Mouse (Mus musculus) urinary bladder, postnatal 0 days (tissue): ENCODE results near the gene Car11. TPM values are rescaled to one million over a fixed set of nuclear protein-coding genes. Genes with fewer than 3 reads are reported as not detected.

Experiments
- polyA plus RNA-seq: library from polyadenylated mRNA; unstranded; fragments of >200 nt; fragmentation: Nextera tagmentation; extraction: Ambion mirVana; gene quantifications from 2 replicates; pipeline ENCODE4 v1.2.1, GENCODE M21; 2015

Gene Car11
- polyA plus RNA-seq, result 3.4 and 4.0 TPM in 2 replicates

DNA sequence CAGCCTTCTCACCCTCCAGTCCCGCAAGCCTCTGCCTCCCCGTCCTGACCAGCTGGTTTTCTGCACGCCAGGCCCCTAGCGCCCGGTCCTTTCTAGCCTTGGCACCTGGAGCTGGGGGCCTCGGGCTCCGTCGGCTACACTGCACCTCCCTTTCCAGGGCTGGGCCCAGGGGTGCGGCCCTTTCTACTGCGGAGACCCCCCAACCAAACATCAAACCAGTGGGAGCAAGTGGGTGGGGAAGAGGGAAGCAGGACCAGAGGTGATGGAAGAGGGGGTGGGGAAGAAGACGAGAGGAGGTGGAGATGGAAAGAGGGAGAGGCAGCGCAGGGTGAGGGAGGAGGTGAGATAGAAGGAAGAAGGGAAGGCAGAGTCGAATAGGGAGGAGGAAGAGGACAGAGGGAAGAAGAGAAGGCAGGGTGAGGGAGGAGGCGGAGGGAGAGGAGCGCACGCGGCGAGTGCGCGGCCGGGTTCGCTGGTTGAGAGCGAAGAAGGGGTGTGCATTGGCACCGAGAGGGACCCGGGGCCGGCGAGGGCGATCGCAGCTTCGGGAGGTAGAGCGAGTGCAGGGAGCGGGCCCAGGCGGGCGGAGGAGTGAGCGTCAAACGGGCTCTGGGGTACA is at the start of gene Car11:
Gene Car11, plus strand, starts transcription at position 321 of the 619 bp plus-strand sequence.

GRCm38 (mm10) chr7:45666161-45666560 is 33.5 kb upstream of the Car11 start, which contains the start of gene Fut2:
Gene Fut2, minus strand, starts transcription at chr7:45666394.

GRCm38 (mm10) chr7:45683396-45684050 is 16.1 kb upstream of the Car11 start, which contains the start of gene Ntn5:
Gene Ntn5, plus strand, starts transcription at chr7:45684022.

DNA sequence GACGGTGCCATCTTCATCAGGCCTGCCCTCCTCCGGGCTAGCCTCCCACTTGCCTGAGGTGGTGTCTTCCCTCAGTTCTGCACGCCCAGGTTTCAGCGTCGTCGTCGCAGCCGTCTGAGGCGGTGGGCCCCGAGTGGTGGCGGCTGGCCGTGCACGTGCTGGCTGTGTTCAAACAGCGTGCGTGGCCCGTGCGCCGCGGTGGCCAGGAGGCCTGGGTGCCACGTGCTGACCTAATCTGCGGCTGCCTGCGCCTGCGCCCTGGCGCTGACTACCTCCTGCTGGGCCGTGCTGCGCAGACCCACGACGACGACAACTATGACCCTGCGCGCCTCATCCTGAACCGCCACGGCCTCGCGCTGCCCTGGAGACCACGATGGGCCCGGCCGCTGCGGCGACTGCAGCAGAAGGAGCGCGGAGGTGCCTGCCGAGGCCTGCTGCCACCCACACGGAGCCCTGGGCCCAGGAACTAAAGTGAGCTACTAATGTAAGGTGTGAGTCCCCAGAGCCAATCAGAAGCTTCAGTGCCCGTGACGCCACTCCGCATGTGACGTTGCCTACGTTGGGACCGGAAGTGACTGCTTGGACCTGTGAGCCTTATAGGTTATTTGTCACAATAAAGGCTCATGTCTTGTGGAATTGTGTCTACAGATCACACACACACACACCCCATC is 5.6 kb upstream of the Car11 start, which contains the start of gene Sec1:
Gene Sec1, minus strand, starts transcription at position 482 of the 671 bp plus-strand sequence.

DNA sequence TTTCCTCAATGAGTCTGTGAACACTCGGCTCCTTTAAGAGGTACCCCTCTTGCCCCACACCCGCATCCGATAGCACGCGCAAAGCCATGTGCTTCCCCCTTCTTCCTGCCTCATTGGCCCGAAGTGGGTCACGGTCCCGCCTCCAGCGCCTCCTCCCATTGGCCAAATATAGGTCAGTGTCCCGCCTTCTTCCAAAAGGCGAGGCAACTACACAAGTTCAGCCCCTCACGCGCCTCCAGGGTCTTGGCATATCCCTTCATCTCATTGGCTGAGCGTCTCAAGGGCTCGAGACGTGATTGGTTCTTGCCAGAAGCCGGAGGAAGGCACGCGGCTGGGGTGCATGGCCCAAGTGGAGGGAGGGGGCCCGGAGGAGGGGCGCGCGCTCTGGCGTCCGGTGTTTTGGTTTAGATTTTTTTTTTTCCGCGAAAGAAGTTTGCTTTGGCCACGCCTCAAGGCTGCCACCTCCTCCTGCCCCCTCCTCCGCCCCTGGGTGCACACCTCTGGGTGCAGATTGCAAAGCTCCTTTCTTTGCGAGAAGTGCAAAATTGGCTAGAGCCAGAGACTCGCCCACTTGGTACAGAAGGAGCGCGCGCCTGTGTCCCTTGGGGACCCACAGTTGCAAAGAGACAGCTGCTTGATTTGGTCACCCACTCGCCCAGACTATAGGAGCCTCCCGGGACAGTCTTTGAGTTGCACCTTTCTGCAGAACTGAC is 5.2 kb downstream of the Car11 start, which contains the start of gene Dbp:
Gene Dbp, plus strand, starts transcription at position 359 of the 713 bp plus-strand sequence.

DNA sequence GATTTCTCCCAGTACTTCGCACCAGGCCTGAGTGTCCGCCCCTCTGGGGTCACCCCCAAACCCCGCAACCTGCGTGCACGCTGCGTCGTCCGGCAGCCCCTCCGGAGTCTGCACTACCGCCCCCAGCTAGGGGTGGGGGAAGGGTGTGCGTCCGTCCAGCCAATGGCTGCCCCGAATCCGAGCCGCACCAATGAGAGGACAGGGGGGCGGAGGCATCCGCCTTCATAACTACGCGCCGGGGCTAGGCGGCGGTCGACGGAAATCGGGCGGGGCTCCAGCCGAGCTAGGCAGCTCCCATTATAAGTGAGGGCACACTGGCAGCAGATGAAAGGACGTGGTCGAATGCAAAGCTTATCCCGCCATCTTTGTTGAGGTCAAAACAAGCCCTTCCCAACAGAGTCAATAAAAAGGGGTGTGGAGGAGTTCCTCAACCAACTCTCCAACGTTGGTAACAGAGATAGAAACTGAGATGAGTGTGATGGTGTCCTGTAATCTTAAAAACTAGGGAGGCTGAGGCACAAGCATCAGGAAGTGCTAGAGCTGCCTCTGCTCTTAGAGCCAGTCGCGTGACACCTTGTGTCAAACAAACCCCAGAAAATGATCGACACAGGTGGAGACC is 15.6 kb downstream of the Car11 start, which contains the start of gene Rpl18:
Gene Rpl18, plus strand, starts transcription at position 368 of the 619 bp plus-strand sequence.

DNA sequence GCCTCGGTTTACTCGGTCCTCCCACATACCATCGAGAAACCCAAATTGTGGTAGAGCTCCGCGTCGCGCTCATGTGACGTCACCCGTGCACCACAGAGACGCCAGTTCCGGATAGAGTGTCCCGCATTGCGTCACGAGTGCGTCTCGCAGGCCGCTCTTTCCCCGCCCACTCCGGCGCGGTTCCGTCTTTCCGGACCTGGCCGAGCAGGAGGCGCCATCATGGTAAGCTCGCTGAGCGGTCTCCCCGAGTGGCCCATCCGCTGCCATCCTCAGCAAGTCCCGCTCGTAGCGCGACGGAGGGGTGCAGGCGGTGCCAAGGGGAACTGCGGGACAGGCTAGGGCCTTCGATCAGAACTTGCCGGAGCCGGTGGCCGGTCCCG is 18.3 kb downstream of the Car11 start, which contains the start of gene Sphk2:
Gene Sphk2, minus strand, starts transcription at position 85 of the 380 bp plus-strand sequence.

DNA sequence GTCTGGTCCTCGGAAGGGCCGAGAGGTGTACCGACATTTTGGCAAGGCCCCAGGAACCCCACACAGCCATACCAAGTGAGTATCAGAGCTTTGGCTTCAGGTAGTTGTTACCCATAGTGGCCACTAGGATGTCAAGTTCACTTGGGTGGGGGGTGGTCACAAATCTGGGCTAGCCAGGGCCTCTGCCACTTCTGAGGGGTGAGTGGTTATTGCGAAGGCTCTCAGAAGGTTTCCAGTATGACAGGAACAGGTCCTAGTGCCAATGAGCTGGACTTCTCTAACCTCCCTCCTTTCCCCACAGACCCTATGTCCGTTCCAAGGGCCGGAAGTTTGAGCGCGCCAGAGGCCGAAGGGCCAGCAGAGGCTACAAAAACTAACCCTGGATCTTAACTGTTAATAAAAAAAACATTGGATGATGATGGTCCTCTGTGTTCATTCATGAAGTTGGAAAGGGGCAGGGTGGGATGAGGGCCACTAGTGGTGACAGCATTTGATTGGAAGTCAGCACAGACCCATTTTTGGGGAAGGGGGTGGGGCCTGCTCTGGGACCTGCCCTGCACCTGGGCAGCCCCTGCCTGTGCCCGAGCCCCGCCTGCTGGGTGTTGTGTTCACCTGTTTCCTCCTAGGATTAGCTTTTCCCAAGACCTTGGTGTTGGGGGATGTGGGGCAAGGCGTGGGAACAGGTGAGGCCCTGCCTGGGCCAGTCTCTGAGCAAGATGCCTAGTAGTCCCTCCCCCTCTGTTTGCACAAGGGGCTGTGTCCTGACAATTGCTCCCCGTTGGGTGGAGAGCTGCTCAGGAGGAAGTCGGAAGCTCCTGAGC is 21.0 kb downstream of the Car11 start, which contains the start of gene Fam83e:
Gene Fam83e, plus strand, starts transcription at position 800 of the 821 bp plus-strand sequence.

GRCm38 (mm10) chr7:45725713-45726112 is 26.1 kb downstream of the Car11 start, which contains the start of gene Spaca4:
Gene Spaca4, minus strand, starts transcription at chr7:45725813.

Other genes starting within 250 kb of the Car11 start
- 3,306 and 5,466 TPM in 2 replicates for gene Ftl1, start 240.0 kb upstream of the Car11 start, polyA plus RNA-seq
- 169 and 185 TPM in 2 replicates for gene Bax, start 232.9 kb upstream of the Car11 start, polyA plus RNA-seq
- 0.48 and 0.69 TPM in 2 replicates for gene Tulp2, start 218.0 kb upstream of the Car11 start, polyA plus RNA-seq
- not detected in 2 replicates for gene Gm45808, start 213.0 kb upstream of the Car11 start, polyA plus RNA-seq
- 2.6 and 3.0 TPM in 2 replicates for gene Dhdh, start 211.0 kb upstream of the Car11 start, polyA plus RNA-seq
- gene Nucb1, start 189.4 kb upstream of the Car11 start, polyA plus RNA-seq, result 170 and 174 TPM in 2 replicates
- gene Ppp1r15a, start 173.6 kb upstream of the Car11 start, polyA plus RNA-seq, result 18.5 and 26.0 TPM in 2 replicates
- gene Plekha4, start 173.5 kb upstream of the Car11 start, polyA plus RNA-seq, result 2.5 and 2.8 TPM in 2 replicates
- gene Hsd17b14, start 144.9 kb upstream of the Car11 start, polyA plus RNA-seq, result 15.2 and 15.7 TPM in 2 replicates
- 28.3 TPM in 2 replicates for gene Bcat2, start 129.7 kb upstream of the Car11 start, polyA plus RNA-seq
- 0.17 and 0.23 TPM in 2 replicates for gene Fgf21, start 84.4 kb upstream of the Car11 start, polyA plus RNA-seq
- gene Fut1, start 82.6 kb upstream of the Car11 start, polyA plus RNA-seq, result not detected in 2 replicates
- gene Izumo1, start 78.0 kb upstream of the Car11 start, polyA plus RNA-seq, result 0.17 TPM in 1 of 2 replicates, not detected in the other
- gene Rasip1, start 72.4 kb upstream of the Car11 start, polyA plus RNA-seq, result 3.9 and 4.1 TPM in 2 replicates
- gene Mamstr, start 59.9 kb upstream of the Car11 start, polyA plus RNA-seq, result 4.6 and 5.5 TPM in 2 replicates
- gene Fut2, start 33.4 kb upstream of the Car11 start, polyA plus RNA-seq, result 2.7 and 2.9 TPM in 2 replicates
- not detected in 2 replicates for gene Ntn5, start 15.8 kb upstream of the Car11 start, polyA plus RNA-seq
- gene Sec1, start 5.4 kb upstream of the Car11 start, polyA plus RNA-seq, result 0.10 TPM in 1 of 2 replicates, not detected in the other
- gene Dbp, start 5.2 kb downstream of the Car11 start, polyA plus RNA-seq, result 4.3 and 5.1 TPM in 2 replicates
- gene Rpl18, start 15.6 kb downstream of the Car11 start, polyA plus RNA-seq, result 683 and 783 TPM in 2 replicates
- 15.2 and 16.7 TPM in 2 replicates for gene Sphk2, start 18.2 kb downstream of the Car11 start, polyA plus RNA-seq
- 0.64 and 0.82 TPM in 2 replicates for gene Fam83e, start 21.4 kb downstream of the Car11 start, polyA plus RNA-seq
- not detected in 2 replicates for gene Spaca4, start 26.0 kb downstream of the Car11 start, polyA plus RNA-seq
- 0.10 and 0.21 TPM in 2 replicates for gene Lmtk3, start 83.9 kb downstream of the Car11 start, polyA plus RNA-seq
- 0.40 and 0.69 TPM in 2 replicates for gene Sult2b1, start 84.8 kb downstream of the Car11 start, polyA plus RNA-seq
- gene Cyth2, start 114.7 kb downstream of the Car11 start, polyA plus RNA-seq, result 49.2 and 49.5 TPM in 2 replicates
- 0.16 and 0.28 TPM in 2 replicates for gene Kcnj14, start 124.9 kb downstream of the Car11 start, polyA plus RNA-seq
- gene Grwd1, start 131.1 kb downstream of the Car11 start, polyA plus RNA-seq, result 27.8 and 30.1 TPM in 2 replicates
- gene Kdelr1, start 172.9 kb downstream of the Car11 start, polyA plus RNA-seq, result 59.9 and 61.7 TPM in 2 replicates
- gene Grin2d, start 178.5 kb downstream of the Car11 start, polyA plus RNA-seq, result 0.65 and 0.74 TPM in 2 replicates
- gene Syngr4, start 196.9 kb downstream of the Car11 start, polyA plus RNA-seq, result 0.39 and 0.41 TPM in 2 replicates
- gene Tmem143, start 197.1 kb downstream of the Car11 start, polyA plus RNA-seq, result 3.6 and 4.0 TPM in 2 replicates
- 311 and 437 TPM in 2 replicates for gene Emp3, start 221.6 kb downstream of the Car11 start, polyA plus RNA-seq
- gene Ccdc114, start 224.2 kb downstream of the Car11 start, polyA plus RNA-seq, result 1.4 and 1.5 TPM in 2 replicates